In the genomic region with DNA sequence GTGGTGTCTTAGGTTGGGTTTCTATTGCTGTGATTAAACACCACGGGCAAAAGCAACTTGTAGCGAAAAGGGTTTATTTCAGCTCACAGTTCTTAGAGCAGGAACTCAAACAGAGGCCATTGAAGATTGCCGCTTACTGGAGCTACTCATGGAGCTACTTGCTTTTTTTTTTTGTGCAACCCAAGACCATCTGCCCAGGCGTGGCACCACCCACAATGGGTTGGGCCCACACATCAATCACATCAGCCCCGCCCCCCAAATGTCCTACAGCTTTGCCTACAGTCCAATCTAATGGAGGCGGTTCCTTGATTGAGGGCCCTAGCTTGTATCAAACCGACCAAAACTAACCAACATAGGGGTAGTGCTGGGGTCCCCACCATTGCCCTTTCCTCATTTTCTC, we compare ENCODE assay signal across 14 mouse cellular contexts.
"Had no signal": no experiment of that assay in that cellular context is flagged by ENCODE, and none has a peak within 500 bp of the region (broad histone marks: within the 10 kb centered on the region; RNA-seq: fewer than 3 reads in every experiment).

No protein-coding gene starts in this region.

- H3K36me3 ChIP-seq: liver, embryonic 15.5 days; midbrain, embryonic 13.5 days; midbrain, embryonic 15.5 days; neural tube, embryonic 12.5 days; stomach, embryonic 15.5 days had no signal

- H3K9me3 ChIP-seq: liver, embryonic 15.5 days; megakaryocyte, embryonic 14.5 days; midbrain, embryonic 13.5 days; midbrain, embryonic 15.5 days; neural tube, embryonic 12.5 days; stomach, embryonic 15.5 days had no signal

- DNase-seq: liver, postnatal 0 days; lung, adult 2 months; right cerebral cortex, postnatal 14 days; thymus, postnatal 14 days; thymus, postnatal 36 days had no signal

- H3K9ac ChIP-seq: liver, embryonic 15.5 days; liver, postnatal 0 days; midbrain, embryonic 13.5 days; midbrain, embryonic 15.5 days; neural tube, embryonic 12.5 days; stomach, embryonic 15.5 days had no signal

- H3K4me2 ChIP-seq: liver, embryonic 15.5 days; midbrain, embryonic 11.5 days; midbrain, embryonic 13.5 days; midbrain, embryonic 15.5 days; neural tube, embryonic 12.5 days; stomach, embryonic 15.5 days had no signal

- H3K27ac ChIP-seq: liver, embryonic 15.5 days; macrophage; midbrain, embryonic 13.5 days; midbrain, embryonic 15.5 days; neural tube, embryonic 12.5 days; stomach, embryonic 15.5 days; stomach, postnatal 0 days had no signal

- H3K27me3 ChIP-seq: liver, embryonic 15.5 days; megakaryocyte, embryonic 14.5 days; midbrain, embryonic 13.5 days; midbrain, embryonic 15.5 days; neural tube, embryonic 12.5 days; stomach, embryonic 15.5 days had no signal

- H3K4me3 ChIP-seq: liver, embryonic 15.5 days; megakaryocyte, embryonic 14.5 days; midbrain, embryonic 13.5 days; midbrain, embryonic 15.5 days; neural tube, embryonic 12.5 days; stomach, embryonic 15.5 days had no signal

- ATAC-seq: liver, postnatal 0 days; midbrain, embryonic 13.5 days; midbrain, embryonic 15.5 days had no signal

- H3K4me1 ChIP-seq: liver, embryonic 15.5 days; stomach, embryonic 15.5 days had no signal
